Mouse (Mus musculus): ENCODE data around the gene Grin3b. TPM values are rescaled to one million over a fixed set of nuclear protein-coding genes. Genes with fewer than 3 reads are reported as not detected.

Grin3b gene
- total RNA-seq, 4 experiments from 2014 or later = 0.19 to 0.20 TPM; not detected in 2

DNA sequence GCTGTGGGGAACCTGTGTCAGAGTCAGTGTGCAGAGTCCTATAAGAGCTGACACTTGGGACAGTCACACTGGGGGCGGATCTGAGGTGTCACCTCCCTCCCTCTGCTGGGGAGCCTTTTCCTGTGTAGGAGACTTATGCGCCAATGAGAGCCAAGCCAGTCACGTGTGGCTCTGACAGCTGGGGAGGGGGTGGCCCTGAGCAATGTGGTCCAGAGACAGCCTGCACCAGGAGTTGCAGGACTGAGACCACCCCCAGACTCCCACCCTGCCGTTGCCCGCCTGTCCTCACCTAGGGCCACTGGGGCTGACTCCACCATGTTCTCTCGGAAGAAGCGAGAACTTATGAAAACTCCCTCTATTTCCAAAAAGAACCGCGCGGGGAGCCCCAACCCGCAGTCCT, 46.0 kb downstream of the Grin3b start, which contains the start of gene Arhgap45:
Gene Arhgap45, plus strand, starts transcription at position 143 of the 400 bp plus-strand sequence.
- no peak for DNase-seq (ENCODE audit: low spot score in 2 of 2)

DNA sequence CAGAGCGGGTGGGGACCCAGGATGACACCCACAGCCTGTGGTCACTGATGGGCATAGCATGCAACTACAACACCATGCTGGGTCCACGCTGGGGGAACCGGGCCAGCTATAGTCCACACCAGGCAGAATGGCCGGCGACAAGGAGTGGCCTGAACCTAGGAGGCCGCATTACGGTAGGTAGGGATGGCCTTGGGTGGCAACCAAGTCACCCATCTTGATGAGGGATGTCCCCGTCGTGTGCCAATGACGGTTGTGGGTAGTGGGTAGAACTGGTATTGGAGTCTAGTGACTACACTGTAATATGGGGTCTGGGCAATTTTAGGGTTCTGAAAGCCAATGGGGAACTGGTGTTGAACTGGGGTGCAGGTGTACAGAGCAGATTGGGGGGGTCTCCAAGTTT, 46.4 kb downstream of the Grin3b start:
- DNase-seq (ENCODE audit: low spot score in 2 of 2) = no peak

- no peak for DNase-seq (ENCODE audit: low spot score in 2 of 2)
These were observed 46.8 kb downstream of the Grin3b start for GRCm38 (mm10) chr10:80017361-80017760.

- DNase-seq (ENCODE audit: low spot score in 2 of 2) = no peak
These were observed 47.3 kb downstream of the Grin3b start for GRCm38 (mm10) chr10:80017771-80018170.

DNA sequence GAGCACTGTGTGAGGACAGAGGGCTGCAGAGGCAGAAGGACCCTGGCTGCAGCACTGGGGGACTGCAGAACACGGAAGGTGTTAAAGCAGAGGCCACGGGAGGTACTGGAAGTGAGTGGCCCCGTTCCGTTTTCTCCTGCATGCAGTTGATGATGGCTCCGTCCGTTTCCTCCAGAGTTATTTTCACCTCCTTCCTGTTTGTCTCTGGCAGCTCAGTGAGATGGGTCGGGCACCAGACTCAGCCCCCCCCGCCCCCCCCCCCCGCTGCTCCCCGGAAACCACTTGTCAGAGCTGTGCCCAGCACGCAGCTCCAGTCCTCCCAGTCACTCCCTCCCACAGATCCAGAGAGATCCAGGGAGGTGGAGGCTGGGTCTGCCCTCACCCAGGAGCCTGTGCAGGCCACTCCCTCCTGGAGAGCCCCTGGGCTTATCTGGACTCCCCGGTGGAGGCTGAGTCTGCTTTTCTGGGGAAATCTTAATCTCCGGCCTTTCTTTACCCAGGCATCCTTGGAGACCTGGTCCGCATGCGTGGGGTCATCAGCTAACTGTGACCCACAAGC, 48.3 kb downstream of the Grin3b start:
- DNase-seq (ENCODE audit: low spot score in 2 of 2) = no peak

GRCm38 (mm10) chr10:80019471-80020131, 49.1 kb downstream of the Grin3b start:
- DNase-seq (ENCODE audit: low spot score in 2 of 2) = no peak

GRCm38 (mm10) chr10:80020191-80020590, 49.7 kb downstream of the Grin3b start:
- no peak for DNase-seq (ENCODE audit: low spot score in 2 of 2)

GRCm38 (mm10) chr10:80020603-80021319, 50.2 kb downstream of the Grin3b start:
- no peak for DNase-seq (ENCODE audit: low spot score in 2 of 2)

DNA sequence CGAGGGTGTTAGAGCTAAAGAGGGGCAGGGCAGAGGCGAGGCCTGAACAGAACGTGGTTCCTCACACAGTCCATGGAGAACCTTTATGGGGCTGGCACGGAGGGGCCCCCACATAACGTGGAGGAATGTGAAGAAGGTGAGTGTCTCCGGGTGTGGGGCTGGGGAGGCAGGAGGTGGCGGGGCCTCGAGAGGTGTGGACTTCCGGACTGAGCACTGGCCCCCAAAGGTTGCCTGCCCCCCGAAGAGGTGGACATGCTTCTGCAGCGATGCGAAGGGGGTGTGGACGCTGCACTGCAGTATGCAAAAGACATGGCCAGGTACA, 50.8 kb downstream of the Grin3b start:
- DNase-seq (ENCODE audit: low spot score in 2 of 2) = no peak

- no peak for DNase-seq (ENCODE audit: low spot score in 2 of 2)
These were observed 51.6 kb downstream of the Grin3b start for GRCm38 (mm10) chr10:80022164-80022563.

- no peak for DNase-seq (ENCODE audit: low spot score in 2 of 2)
These were observed 52.3 kb downstream of the Grin3b start for GRCm38 (mm10) chr10:80022806-80023205.

DNA sequence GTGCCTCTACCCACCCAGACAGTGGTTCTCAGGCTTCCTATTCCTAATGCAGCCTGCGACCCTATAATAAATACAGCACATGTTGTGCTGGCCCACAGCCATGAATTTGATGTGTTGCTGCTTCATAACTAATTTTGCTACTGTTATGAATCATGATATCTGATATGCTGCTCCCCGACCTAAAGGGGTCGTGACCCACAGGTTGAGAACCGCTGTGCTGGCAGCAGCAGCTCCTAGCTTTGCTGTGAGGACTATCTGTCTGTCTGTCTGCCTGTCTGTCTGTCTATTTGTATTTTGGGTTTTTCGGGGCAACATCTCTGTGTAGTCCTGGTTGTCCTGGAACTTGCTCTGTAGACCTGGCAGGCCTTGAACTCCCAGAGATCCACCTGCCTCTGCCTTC, 53.2 kb downstream of the Grin3b start:
- no peak for DNase-seq (ENCODE audit: low spot score in 2 of 2)

- DNase-seq (ENCODE audit: low spot score in 2 of 2) = no peak
These were observed 53.9 kb downstream of the Grin3b start for GRCm38 (mm10) chr10:80024229-80025043.

GRCm38 (mm10) chr10:80025044-80025347, 54.5 kb downstream of the Grin3b start:
- no peak for DNase-seq (ENCODE audit: low spot score in 2 of 2)

DNA sequence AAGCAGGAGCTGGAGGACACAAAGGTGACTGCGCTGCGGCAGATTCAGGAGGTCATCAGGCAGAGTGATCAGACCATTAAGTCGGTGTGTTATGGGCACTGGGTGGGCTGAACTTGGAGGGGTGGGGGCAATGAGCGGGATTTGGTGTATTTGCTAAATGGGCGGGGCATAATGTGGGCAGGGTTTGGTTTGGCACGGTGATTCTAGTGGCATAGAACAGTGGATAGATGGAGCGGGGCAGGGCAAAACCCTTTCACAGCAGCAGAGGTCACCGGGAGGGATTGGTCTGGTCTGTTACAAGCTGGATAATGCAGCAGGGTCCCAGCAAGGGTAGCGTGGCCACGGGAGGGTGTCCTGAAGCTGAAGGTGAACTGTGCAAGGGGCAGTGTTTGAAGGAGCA, 54.9 kb downstream of the Grin3b start:
- no peak for DNase-seq (ENCODE audit: low spot score in 2 of 2)

DNA sequence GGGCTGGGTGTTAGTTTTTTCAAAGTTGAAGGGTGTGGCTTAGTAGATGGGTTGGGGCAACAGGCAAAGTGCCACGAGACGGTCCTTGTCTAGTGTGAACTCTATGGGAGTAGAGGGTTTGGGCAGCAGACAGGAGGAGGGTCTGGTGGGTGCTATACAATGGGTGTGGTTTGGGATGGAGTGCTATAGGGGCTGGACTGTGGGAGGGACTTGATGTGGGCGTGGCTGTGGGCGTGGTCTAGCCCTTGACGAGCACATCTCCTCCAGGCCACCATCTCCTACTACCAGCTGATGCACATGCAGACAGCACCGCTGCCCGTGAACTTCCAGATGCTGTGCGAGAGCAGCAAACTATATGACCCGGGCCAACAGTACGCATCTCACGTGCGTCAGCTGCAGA, 55.4 kb downstream of the Grin3b start:
- DNase-seq (ENCODE audit: low spot score in 2 of 2) = no peak

Other genes with a start within 250 kb of the Grin3b start
- 10 to 100 TPM; 44.5 to 58.2 (median 51.3) TPM for gene Polrmt, start 224.1 kb upstream of the Grin3b start, total RNA-seq (2022)
- gene Fgf22, start 215.6 kb upstream of the Grin3b start, total RNA-seq (2022) = 1 to 10 TPM; 1.7 to 4.6 (median 2.4) TPM
- gene Rnf126, start 203.8 kb upstream of the Grin3b start, total RNA-seq (2022) = 10 to 100 TPM; 72.4 to 82.9 (median 75.8) TPM
- gene Fstl3, start 193.4 kb upstream of the Grin3b start, total RNA-seq (2022) = 1 to 10 TPM; 2.2 to 2.9 (median 2.4) TPM
- under 1 TPM in 3 of 4 experiments, not detected in 1; 0.43 to 0.83 (median 0.50) TPM for gene Prss57, start 179.8 kb upstream of the Grin3b start, total RNA-seq (2022)
- 100 to 1,000 TPM; 244 to 264 (median 260) TPM for gene Palm, start 177.1 kb upstream of the Grin3b start, total RNA-seq (2022)
- gene Misp, start 149.7 kb upstream of the Grin3b start, total RNA-seq (2022) = 1 to 10 TPM in 2 of 4 experiments, not detected in 2; 1.6 to 1.9 TPM
- 10 to 100 TPM; 67.7 to 76.4 (median 73.7) TPM for gene Ptbp1, start 116.3 kb upstream of the Grin3b start, total RNA-seq (2022)
- 1 to 10 TPM; 1.2 to 2.3 (median 1.5) TPM for gene Prtn3, start 96.2 kb upstream of the Grin3b start, total RNA-seq (2022)
- gene Plppr3, start 96.1 kb upstream of the Grin3b start, total RNA-seq (2022) = 10 to 100 TPM; 34.6 to 41.0 (median 38.0) TPM
- not detected for gene Elane, start 84.5 kb upstream of the Grin3b start, total RNA-seq (2022)
- gene Cfd, start 79.9 kb upstream of the Grin3b start, total RNA-seq (2022) = under 1 TPM in 1 of 4 experiments, not detected in 3; 0.39 TPM
- gene Med16, start 61.8 kb upstream of the Grin3b start, total RNA-seq (2022) = 10 to 100 TPM; 50.4 to 61.2 (median 57.1) TPM
- gene Gm26602, start 59.9 kb upstream of the Grin3b start, total RNA-seq (2022) = not detected
- gene Kiss1r, start 53.7 kb upstream of the Grin3b start, total RNA-seq (2022) = 1 to 10 TPM; 6.3 to 8.3 (median 7.6) TPM
- 100 to 1,000 TPM; 340 to 392 (median 347) TPM for gene R3hdm4, start 49.5 kb upstream of the Grin3b start, total RNA-seq (2022)
- gene Arid3a, start 43.7 kb upstream of the Grin3b start, total RNA-seq (2022) = 10 to 100 TPM in 1 of 4 experiments, 1 to 10 TPM in 3; 6.6 to 11.8 (median 7.5) TPM
- 10 to 100 TPM; 42.9 to 50.8 (median 48.6) TPM for gene Wdr18, start 10.6 kb upstream of the Grin3b start, total RNA-seq (2022)
- 100 to 1,000 TPM; 111 to 119 (median 116) TPM for gene Tmem259, start 13.6 kb downstream of the Grin3b start, total RNA-seq (2022)
- 1 to 10 TPM; 5.3 to 9.8 (median 6.6) TPM for gene Cnn2, start 17.9 kb downstream of the Grin3b start, total RNA-seq (2022)
- 10 to 100 TPM; 12.4 to 13.6 (median 13.3) TPM for gene Abca7, start 25.8 kb downstream of the Grin3b start, total RNA-seq (2022)
- gene Arhgap45, start 45.9 kb downstream of the Grin3b start, total RNA-seq (2022) = 10 to 100 TPM in 2 of 4 experiments, 1 to 10 TPM in 2; 2.8 to 14.1 (median 8.2) TPM
- 10 to 100 TPM; 64.2 to 86.7 (median 75.4) TPM for gene Polr2e, start 69.1 kb downstream of the Grin3b start, total RNA-seq (2022)
- 100 to 1,000 TPM; 433 to 528 (median 468) TPM for gene Gpx4, start 76.5 kb downstream of the Grin3b start, total RNA-seq (2022)
- 10 to 100 TPM; 19.9 to 52.8 (median 29.8) TPM for gene Sbno2, start 134.9 kb downstream of the Grin3b start, total RNA-seq (2022)
- 100 to 1,000 TPM in 1 of 4 experiments, 10 to 100 TPM in 3; 94.2 to 111 (median 96.5) TPM for gene Stk11, start 145.1 kb downstream of the Grin3b start, total RNA-seq (2022)
- gene Atp5d, start 167.9 kb downstream of the Grin3b start, total RNA-seq (2022) = 100 to 1,000 TPM; 315 to 328 (median 323) TPM
- 100 to 1,000 TPM; 295 to 345 (median 308) TPM for gene Cbarp, start 170.1 kb downstream of the Grin3b start, total RNA-seq (2022)
- gene Midn, start 177.6 kb downstream of the Grin3b start, total RNA-seq (2022) = 10 to 100 TPM; 47.2 to 63.6 (median 58.0) TPM
- 100 to 1,000 TPM in 2 of 4 experiments, 10 to 100 TPM in 2; 75.7 to 148 (median 96.4) TPM for gene Cirbp, start 195.3 kb downstream of the Grin3b start, total RNA-seq (2022)
- gene 1600002K03Rik, start 202.2 kb downstream of the Grin3b start, total RNA-seq (2022) = 1 to 10 TPM; 1.8 to 9.0 (median 6.2) TPM
- 1 to 10 TPM; 7.4 to 8.3 (median 7.9) TPM for gene Efna2, start 208.8 kb downstream of the Grin3b start, total RNA-seq (2022)